Mouse (Mus musculus) activated CD4-positive, CD25-positive, alpha-beta regulatory T cell, adult 4 months (primary cell): ENCODE measurements around the gene Ror1. TPM values are rescaled to one million over a fixed set of nuclear protein-coding genes. Genes with fewer than 3 reads are reported as not detected.

ENCODE experiments used
- ATAC-seq: one replicate; pipeline ENCODE4 v1.8.0; 2017
- polyA plus RNA-seq, 2 experiments: library from polyadenylated mRNA; unstranded; fragments of 100-300 nt; shearing (Covaris generic); gene quantifications; one replicate each; pipeline ENCODE4 v1.2.1; 2017

Gene Ror1
- polyA plus RNA-seq, 2 experiments from 2014 or later: not detected

DNA sequence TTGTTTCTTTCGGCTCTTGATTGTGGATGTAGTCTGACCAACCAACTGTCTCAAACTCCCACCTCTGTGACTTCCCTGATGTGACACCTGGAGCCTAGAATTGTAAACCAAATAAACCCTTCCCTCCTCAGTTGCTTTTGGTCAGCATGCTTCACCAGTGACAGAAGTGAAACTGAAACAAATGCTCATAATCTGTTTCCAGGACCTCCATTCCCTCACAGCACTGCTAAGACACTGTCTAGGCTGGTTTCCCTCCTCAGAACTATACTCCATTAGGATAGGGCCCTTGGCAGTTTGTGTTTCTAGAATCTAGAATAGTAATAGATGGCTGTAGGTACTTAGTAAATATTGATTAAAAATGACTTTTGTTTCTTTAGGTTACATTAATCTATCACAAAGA is 168.3 kb downstream of the Ror1 start:
- ATAC-seq: no peak

GRCm38 (mm10) chr4:100271059-100271735 is 175.6 kb downstream of the Ror1 start:
- ATAC-seq: no peak

- ATAC-seq: no peak
These were observed 176.1 kb downstream of the Ror1 start for GRCm38 (mm10) chr4:100271736-100272127.

DNA sequence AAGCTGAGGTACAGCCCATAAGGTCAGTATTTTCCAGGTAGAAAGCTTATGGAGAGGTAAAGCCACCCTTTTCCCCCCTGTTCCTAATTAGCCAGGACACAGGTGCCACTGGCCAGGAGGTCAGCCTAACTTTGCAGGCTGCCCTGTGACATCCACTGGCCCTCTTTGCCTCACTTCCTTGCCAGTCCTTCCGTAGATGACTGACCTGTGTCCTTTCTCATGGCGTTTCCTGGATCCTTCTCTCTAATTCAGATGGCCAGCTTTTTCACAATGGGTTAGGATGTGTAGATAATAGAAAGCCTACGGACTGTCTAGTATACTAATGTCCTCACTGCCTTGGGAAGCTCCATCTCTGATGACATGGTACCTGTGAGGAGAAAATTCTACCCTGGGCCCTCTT is 177.8 kb downstream of the Ror1 start:
- ATAC-seq: no peak

GRCm38 (mm10) chr4:100273807-100274480 is 178.4 kb downstream of the Ror1 start:
- ATAC-seq: no peak

DNA sequence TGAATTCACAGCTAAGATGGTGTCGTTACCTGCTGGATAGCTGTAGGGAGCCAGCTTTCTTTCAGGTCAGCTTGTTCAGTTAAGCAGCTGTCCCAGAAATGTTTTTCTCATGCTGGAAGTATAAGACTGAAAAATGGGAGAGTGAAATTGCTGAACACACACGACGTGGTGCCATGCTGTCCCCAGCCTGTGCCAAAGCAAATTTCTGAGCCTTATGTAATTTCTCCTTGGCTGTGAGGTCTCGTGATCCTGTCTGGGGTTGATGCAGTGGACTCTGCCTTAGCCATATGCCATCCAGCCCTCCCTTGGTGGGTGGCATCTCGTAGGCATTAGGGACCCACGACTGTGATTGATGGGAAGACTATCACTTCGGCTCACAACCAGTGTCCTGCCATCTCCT is 180.9 kb downstream of the Ror1 start:
- no peak for ATAC-seq

GRCm38 (mm10) chr4:100276970-100277369 is 181.4 kb downstream of the Ror1 start:
- no peak for ATAC-seq

DNA sequence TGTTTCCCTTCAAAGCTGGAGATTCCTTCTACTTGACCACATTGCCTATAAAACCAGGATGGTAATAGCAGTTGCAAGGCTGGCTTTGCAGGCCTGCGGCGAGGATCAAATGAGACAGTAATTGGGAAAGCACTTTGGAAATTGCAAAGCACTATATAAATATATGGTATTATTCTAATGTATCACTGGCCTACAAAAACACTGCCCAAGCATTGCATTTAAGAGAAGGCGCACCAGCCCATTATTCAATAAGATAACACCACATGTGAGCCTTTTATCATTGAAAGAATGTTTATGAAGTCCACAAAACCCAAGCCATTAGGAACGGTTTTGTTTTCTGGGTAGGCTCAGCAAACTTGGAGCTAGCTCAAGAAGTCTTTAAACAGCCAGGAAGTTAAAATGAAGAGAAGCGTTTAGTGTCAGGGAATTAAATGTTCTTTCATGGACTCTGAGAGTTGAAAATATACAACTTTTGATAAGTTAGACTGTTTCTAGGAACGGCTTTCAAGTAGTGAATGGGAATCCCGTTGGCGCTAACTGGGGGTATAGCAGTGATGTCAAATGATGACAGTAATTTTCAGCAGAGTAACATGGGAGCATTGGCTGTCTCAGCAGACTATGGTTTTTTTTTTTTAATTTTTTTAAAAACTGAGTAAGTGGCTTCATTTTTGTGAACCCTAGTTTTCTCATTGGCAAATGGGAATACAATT is 187.7 kb downstream of the Ror1 start:
- ATAC-seq: no peak

DNA sequence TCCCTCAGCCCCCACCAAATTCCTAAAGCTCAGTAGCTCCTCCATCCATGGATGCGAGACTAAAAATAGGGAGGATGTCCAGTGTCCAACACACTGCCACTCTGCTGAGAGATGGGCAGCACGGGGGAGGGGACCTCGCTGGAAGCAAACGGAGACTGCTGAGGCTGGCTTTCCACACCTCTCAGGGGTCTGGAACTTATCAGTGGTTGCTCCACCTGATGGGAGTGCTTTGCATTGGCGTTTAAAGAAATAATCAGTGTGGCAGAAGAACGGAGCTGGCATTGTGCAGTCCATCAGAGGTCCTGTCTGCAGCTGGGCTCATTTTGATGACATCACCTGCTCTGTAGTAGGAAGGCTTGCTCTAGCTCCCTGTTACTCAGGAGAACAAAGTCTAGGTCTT is 188.9 kb downstream of the Ror1 start:
- no peak for ATAC-seq

DNA sequence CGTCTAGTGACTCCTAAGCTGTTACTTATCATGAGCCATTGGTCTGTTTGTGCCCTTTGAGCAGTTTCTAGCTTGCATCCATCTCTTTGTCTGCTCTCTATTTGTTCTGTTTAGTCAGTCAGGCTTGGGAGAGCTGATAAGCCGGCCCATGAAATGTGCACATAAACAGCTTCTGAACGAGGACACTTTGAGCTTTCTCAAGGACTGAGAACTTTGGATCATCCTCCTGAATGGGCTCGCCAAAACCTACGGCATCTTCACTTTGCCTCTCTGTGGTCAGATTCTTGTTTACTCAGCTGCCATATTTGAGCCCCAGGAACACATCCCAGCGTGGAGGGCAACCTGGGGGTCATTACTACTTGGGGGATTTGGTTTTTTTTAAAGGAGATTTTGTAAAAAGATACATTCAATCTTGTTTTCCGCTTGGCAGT is 190.5 kb downstream of the Ror1 start:
- ATAC-seq: no peak

GRCm38 (mm10) chr4:100286800-100287199 is 191.2 kb downstream of the Ror1 start:
- no peak for ATAC-seq

DNA sequence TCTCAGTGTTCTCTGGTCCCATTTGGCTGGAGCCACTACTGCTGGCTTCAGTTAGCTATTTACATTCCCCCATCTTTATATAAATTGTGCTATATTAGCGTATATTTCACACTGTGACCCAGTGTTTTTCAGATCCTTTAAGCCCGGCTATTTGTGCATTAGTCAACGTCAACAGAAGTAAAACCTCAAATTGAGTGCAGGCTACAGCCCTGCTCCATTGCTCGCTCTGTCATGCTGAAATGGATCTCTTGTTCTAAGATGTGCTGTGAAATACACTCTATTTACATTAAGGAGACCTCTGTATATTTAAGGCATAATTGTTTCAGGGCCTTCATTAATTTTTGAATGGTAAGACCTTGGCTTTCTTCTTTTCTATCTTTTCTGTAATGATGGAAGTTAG is 192.2 kb downstream of the Ror1 start:
- no peak for ATAC-seq

- no peak for ATAC-seq
These were observed 195.5 kb downstream of the Ror1 start for GRCm38 (mm10) chr4:100291015-100291651.

DNA sequence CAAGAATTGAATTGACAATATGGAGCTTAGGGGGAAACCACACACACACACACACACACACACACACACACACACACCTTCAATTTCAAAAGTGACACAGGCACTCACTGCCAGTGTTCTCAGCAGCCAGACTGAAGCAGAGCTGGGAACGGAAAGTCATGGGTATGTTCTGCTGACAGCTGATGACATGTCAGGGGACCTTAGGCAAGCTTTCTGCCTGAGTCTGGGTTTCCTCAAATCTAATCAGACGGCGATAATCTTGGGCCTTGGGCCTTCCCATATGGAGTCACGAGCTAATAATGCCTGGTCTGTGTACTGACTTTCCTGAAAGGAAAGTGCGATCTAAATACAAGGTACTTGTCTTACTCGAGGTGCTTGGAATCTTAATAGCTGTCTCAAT is 202.1 kb downstream of the Ror1 start:
- ATAC-seq: no peak

- ATAC-seq: no peak
These were observed 203.0 kb downstream of the Ror1 start for GRCm38 (mm10) chr4:100298566-100298965.

DNA sequence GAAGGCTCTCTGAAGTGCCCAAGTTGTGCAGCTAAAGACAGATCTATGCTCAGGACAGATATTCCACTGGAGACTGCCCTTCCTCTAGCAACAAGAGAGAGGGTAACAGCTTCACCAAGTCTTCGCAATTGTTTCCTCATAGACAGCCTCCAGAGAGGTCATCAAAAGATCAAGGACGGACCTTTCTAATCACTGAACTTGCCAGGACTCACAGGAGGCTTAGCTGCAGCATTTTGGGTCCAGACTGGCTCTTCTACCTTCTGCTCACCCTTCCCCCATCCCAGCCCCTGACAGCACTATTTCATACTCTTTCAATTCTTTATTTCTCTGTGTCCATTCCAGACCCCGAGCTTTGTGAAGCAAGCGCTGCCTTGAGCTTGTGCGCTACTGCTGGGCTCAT is 204.6 kb downstream of the Ror1 start:
- no peak for ATAC-seq

GRCm38 (mm10) chr4:100301423-100301822 is 205.8 kb downstream of the Ror1 start:
- ATAC-seq: no peak

DNA sequence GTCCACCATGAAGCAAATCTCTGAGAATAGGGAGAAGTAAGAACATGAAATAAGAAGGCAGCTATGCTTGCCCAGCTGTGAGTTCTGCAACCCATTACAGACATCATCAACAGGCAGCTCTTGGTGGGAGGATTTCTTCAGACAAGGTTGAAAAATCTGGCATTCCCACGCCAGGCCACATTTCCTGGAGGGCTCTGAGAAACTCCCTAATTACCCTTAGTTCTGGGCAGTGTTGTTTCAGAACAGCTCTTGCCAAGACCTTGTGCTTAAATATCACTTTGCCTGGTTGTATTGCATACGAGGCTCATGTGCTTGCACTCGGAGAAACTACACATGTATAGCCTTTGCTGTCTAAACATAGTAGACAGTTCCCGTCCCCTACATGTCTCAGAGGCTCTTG is 211.8 kb downstream of the Ror1 start:
- no peak for ATAC-seq

GRCm38 (mm10) chr4:100311775-100312537 is 216.4 kb downstream of the Ror1 start:
- ATAC-seq: no peak

DNA sequence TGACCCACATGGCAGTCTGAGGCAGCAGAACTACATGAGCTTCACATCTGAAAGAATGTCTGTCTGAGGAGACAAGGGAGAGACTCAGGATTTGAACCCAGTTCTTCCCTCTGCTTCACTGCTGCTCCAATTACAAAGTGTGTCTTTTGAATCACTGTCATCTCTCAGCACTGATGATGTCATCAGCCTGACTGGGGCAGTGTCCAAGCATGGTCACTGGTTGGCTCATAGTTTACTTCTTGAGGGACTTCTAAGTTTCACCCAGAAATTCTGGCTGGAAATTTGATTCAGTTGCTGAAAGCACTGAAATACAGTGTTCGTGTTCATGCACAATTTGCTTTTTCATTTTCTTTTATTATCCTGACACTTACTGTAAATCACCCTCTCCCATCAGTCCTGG is 219.5 kb downstream of the Ror1 start:
- ATAC-seq: no peak

DNA sequence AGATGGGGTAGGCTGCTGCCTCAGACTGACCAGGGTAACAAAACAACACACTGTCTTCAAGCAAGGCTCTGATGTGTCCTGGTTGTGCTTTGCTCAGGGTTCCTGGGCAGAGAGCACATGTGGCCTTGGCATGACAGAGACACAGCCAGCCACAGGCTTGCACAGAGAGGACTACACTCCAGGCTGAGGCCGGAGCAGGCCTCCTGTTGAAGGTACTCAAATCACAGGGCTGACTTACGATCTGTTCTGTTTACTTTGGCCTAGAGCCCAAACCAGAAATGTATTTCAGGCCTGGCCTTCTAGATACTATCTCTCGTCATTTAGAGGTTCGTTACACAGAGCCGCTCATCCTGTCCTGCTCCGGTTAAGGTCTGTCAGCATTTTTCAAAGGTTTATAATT is 226.2 kb downstream of the Ror1 start:
- no peak for ATAC-seq

DNA sequence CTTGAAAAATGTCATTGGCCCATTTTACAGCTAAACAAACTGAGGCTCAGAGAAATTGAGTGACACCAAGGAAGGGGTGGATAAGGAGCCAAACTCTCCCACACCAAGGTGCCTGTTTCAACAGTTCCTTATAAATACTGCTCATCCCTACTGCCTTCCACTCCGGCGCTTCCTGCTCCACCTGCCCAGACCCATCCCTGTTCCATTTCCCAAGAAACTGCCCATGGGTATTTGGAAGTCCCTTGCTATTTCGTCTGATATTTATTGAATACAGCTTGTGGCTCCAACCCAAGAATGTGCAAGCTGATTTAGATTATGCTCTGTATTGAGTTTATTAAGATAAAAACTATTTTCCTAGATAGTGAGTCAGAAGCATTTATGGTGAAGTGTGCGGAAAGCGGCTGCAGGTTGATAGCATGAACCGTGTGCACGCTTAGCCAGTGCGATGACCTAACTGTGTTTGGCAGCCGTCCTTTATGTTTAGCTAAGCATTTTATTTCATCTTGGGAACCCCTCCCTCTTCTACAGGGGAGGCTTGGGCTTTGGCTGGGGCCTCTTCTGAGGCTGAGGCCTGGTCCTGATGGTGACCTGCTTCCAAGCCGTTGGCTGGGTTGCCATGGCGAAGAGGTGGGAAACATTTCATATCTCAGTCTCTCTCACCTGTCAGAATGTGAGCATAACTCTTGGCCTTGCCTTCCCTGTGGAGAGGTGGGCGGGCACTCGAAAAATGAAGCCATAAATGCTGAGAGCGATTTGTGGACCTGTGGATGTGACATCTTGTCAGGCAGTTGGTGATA is 229.3 kb downstream of the Ror1 start:
- ATAC-seq: no peak
